Mouse (Mus musculus): ENCODE results near the gene Tlr6. TPM values are rescaled to one million over a fixed set of nuclear protein-coding genes. Genes with fewer than 3 reads are reported as not detected.
A peak's percentile ranks its signal among the peaks of the same experiment; 100 is the strongest.

The Tlr6 gene
- polyA plus RNA-seq, 1 experiment: 22.6 TPM

- Histone ChIP-seq H3K4me1 (ENCODE audit: control insufficient read depth, insufficient read depth, low read length) (peaks cover 12% of the 10 kb centered on the region), H3K27ac (ENCODE audit: insufficient read depth, low read depth, low read length) (no peak overlapping the region), H3K4me3 (ENCODE audit: insufficient read depth, low read length) (no peak overlapping the region)
- no peak for TF ChIP-seq POLR2A (IDR thresholded peaks at IDR 0.05; ENCODE audit: borderline replicate concordance, low read depth, low read length)
- no peak for TF ChIP-seq CTCF (IDR thresholded peaks at IDR 0.05; ENCODE audit: low read depth, low read length)
These were observed 17.2 kb upstream of the Tlr6 start for GRCm38 (mm10) chr5:64977128-64977527.

- Histone ChIP-seq H3K4me3 (ENCODE audit: insufficient read depth, low read length) (no peak overlapping the region), H3K27ac (ENCODE audit: insufficient read depth, low read depth, low read length) (no peak overlapping the region), H3K4me1 (ENCODE audit: control insufficient read depth, insufficient read depth, low read length) (peaks cover 6% of the 10 kb centered on the region)
- TF ChIP-seq CTCF (IDR thresholded peaks at IDR 0.05; ENCODE audit: low read depth, low read length) (no peak), POLR2A (IDR thresholded peaks at IDR 0.05; ENCODE audit: borderline replicate concordance, low read depth, low read length) (no peak)
These were observed 15.2 kb upstream of the Tlr6 start for GRCm38 (mm10) chr5:64975121-64975520.

GRCm38 (mm10) chr5:64969861-64970771 is 10.2 kb upstream of the Tlr6 start, which contains the start of gene Fam114a1:
Gene Fam114a1, plus strand, starts transcription at chr5:64970071.
- Histone ChIP-seq H3K4me3 (ENCODE audit: insufficient read depth, low read length) (peak within 1 kb of the TSS; percentile 98), H3K4me1 (ENCODE audit: control insufficient read depth, insufficient read depth, low read length) (peaks cover 11% of the 10 kb centered on the region; the same call in 1 of the 2 replicates), H3K27ac (ENCODE audit: insufficient read depth, low read depth, low read length) (peak within 1 kb of the TSS; percentile 27; the same call in 1 of the 2 replicates)
- TF ChIP-seq CTCF (IDR thresholded peaks at IDR 0.05; ENCODE audit: low read depth, low read length): no peak
- no peak for TF ChIP-seq POLR2A (IDR thresholded peaks at IDR 0.05; ENCODE audit: borderline replicate concordance, low read depth, low read length)

GRCm38 (mm10) chr5:64968961-64969860 is 9.3 kb upstream of the Tlr6 start:
- no peak for TF ChIP-seq POLR2A (IDR thresholded peaks at IDR 0.05; ENCODE audit: borderline replicate concordance, low read depth, low read length)
- TF ChIP-seq CTCF (IDR thresholded peaks at IDR 0.05; ENCODE audit: low read depth, low read length): no peak
- Histone ChIP-seq H3K27ac (ENCODE audit: insufficient read depth, low read depth, low read length) (peak overlapping the region; percentile 27; the same call in 1 of the 2 replicates), H3K4me3 (ENCODE audit: insufficient read depth, low read length) (peak overlapping the region; percentile 98), H3K4me1 (ENCODE audit: control insufficient read depth, insufficient read depth, low read length) (peaks cover 13% of the 10 kb centered on the region; the same call in 1 of the 2 replicates)

GRCm38 (mm10) chr5:64963735-64964134 is 3.8 kb upstream of the Tlr6 start:
- peaks cover 33% of the 10 kb centered on the region for H3K4me1 ChIP-seq (ENCODE audit: control insufficient read depth, insufficient read depth, low read length)
- no peak overlapping the region for H3K4me3 ChIP-seq (ENCODE audit: insufficient read depth, low read length)
- TF ChIP-seq CTCF (IDR thresholded peaks at IDR 0.05; ENCODE audit: low read depth, low read length): no peak
- TF ChIP-seq POLR2A (IDR thresholded peaks at IDR 0.05; ENCODE audit: borderline replicate concordance, low read depth, low read length): no peak
- H3K27ac ChIP-seq (ENCODE audit: insufficient read depth, low read depth, low read length): no peak overlapping the region

DNA sequence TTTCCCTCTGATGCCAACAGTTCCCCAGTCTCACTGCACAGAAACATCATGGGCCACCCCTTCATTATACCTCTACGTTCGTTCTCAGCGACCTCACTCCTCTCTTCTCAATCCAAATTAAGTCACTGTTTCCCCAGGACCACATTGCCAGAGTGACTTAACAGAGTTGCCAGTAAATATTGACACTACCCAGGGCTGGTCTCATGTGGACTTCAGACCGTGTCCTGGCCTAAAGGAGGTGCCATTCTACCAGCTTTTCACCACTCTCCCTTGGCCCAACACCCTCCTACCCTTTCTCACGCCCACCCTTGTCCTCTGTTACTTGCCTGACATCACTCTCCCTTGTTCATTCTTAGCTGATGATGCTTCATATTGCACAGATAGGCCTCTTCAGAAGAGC is 3.4 kb upstream of the Tlr6 start:
- Histone ChIP-seq H3K4me3 (ENCODE audit: insufficient read depth, low read length) (no peak overlapping the region), H3K4me1 (ENCODE audit: control insufficient read depth, insufficient read depth, low read length) (peaks cover 36% of the 10 kb centered on the region), H3K27ac (ENCODE audit: insufficient read depth, low read depth, low read length) (no peak overlapping the region)
- TF ChIP-seq POLR2A (IDR thresholded peaks at IDR 0.05; ENCODE audit: borderline replicate concordance, low read depth, low read length): no peak
- TF ChIP-seq CTCF (IDR thresholded peaks at IDR 0.05; ENCODE audit: low read depth, low read length): no peak

- TF ChIP-seq CTCF (IDR thresholded peaks at IDR 0.05; ENCODE audit: low read depth, low read length): no peak
- no peak for TF ChIP-seq POLR2A (IDR thresholded peaks at IDR 0.05; ENCODE audit: borderline replicate concordance, low read depth, low read length)
- peak overlapping the region; percentile 98 for H3K27ac ChIP-seq (ENCODE audit: insufficient read depth, low read depth, low read length)
- H3K4me3 ChIP-seq (ENCODE audit: insufficient read depth, low read length): peak overlapping the region; percentile 42
- peaks cover 33% of the 10 kb centered on the region for H3K4me1 ChIP-seq (ENCODE audit: control insufficient read depth, insufficient read depth, low read length)
These were observed 1.0 kb upstream of the Tlr6 start for GRCm38 (mm10) chr5:64960857-64961391.

- H3K27ac ChIP-seq (ENCODE audit: insufficient read depth, low read depth, low read length): peak overlapping the region; percentile 98
- peak overlapping the region; percentile 72 for H3K4me3 ChIP-seq (ENCODE audit: insufficient read depth, low read length)
- H3K4me1 ChIP-seq (ENCODE audit: control insufficient read depth, insufficient read depth, low read length): peaks cover 27% of the 10 kb centered on the region
- TF ChIP-seq CTCF (IDR thresholded peaks at IDR 0.05; ENCODE audit: low read depth, low read length): no peak
- TF ChIP-seq POLR2A (IDR thresholded peaks at IDR 0.05; ENCODE audit: borderline replicate concordance, low read depth, low read length): no peak
These were observed 680 bp downstream of the Tlr6 start for GRCm38 (mm10) chr5:64958991-64959842.
